Mouse (Mus musculus) neural tube, embryonic 13.5 days (tissue): ENCODE results near the gene Defb28. TPM values are rescaled to one million over a fixed set of nuclear protein-coding genes. Genes with fewer than 3 reads are reported as not detected.

Experiments
- ATAC-seq: fragments of 200-750 bp; cut with Nextera tagmentation; 2 replicates; pipeline ENCODE4 v1.8.0; 2017; ENCODE audit warnings: low read depth, mild to moderate bottlenecking, moderate TSS enrichment, moderate library complexity
- H3K27ac ChIP-seq: fragments of 300-500 bp; sonication (generic); replicated peaks from 2 replicates; pipeline ENCODE4 v1.5.1; 2015; ENCODE audit warnings: moderate library complexity, mild to moderate bottlenecking, inconsistent platforms
- H3K27me3 ChIP-seq: fragments of 300-500 bp; sonication (generic); 2 replicates; pipeline ENCODE4 v1.6.1; 2015; ENCODE audit warnings: mild to moderate bottlenecking, inconsistent platforms
- H3K36me3 ChIP-seq: fragments of 300-500 bp; sonication (generic); 2 replicates; pipeline ENCODE4 v1.6.1; 2015; ENCODE audit warnings: mild to moderate bottlenecking, inconsistent platforms
- H3K4me1 ChIP-seq: fragments of 300-500 bp; sonication (generic); replicated peaks from 2 replicates; pipeline ENCODE4 v1.6.1; 2015; ENCODE audit warnings: inconsistent platforms
- H3K4me2 ChIP-seq: fragments of 300-500 bp; sonication (generic); 2 replicates; pipeline ENCODE4 v1.6.1; 2015; ENCODE audit warnings: inconsistent platforms, mild to moderate bottlenecking, moderate library complexity
- H3K4me3 ChIP-seq: fragments of 300-500 bp; sonication (generic); 2 replicates; pipeline ENCODE4 v1.5.1; 2015; ENCODE audit warnings: mild to moderate bottlenecking, inconsistent platforms
- H3K9ac ChIP-seq: fragments of 300-500 bp; sonication (generic); 2 replicates; pipeline ENCODE4 v1.6.1; 2015; ENCODE audit warnings: moderate library complexity, mild to moderate bottlenecking, inconsistent platforms
- H3K9me3 ChIP-seq: fragments of 300-500 bp; sonication (generic); 2 replicates; pipeline ENCODE4 v1.6.1; 2016; ENCODE audit warnings: inconsistent platforms
- WGBS: fragments of 180-500 bp; shearing (Covaris S2); methylation state at CpG from one replicate; pipeline ENCODE4 v1.1.7; 2015; 5-methylcytosine and 5-hydroxymethylcytosine counted together
- polyA plus RNA-seq: library from polyadenylated mRNA; unstranded; fragments of >200 nt; fragmentation: Nextera tagmentation; extraction: Ambion mirVana; gene quantifications from 2 replicates; pipeline ENCODE4 v1.2.1, GENCODE M21; 2015

Defb28 gene
- polyA plus RNA-seq, 1 experiment from 2014 or later, result not detected

GRCm38 (mm10) chr2:152570313-152570712 is 52.3 kb downstream of the Defb28 start:
- no peaks in the 10 kb centered on the region for H3K4me1 ChIP-seq
- 92% methylated on average over 6 of the region's 6 CpGs for WGBS
- H3K36me3 ChIP-seq, result no peaks in the 10 kb centered on the region
- H3K27me3 ChIP-seq, result no peaks in the 10 kb centered on the region
- H3K27ac ChIP-seq, result no peak overlapping the region
- no peaks in the 10 kb centered on the region for H3K9me3 ChIP-seq
- H3K4me2 ChIP-seq, result no peak overlapping the region
- no peak overlapping the region for H3K4me3 ChIP-seq
- no peak for ATAC-seq
- no peak overlapping the region for H3K9ac ChIP-seq

Other genes starting within 250 kb of the Defb28 start
- 31.7 and 34.2 TPM in 2 replicates for gene Tbc1d20, start 224.4 kb upstream of the Defb28 start, polyA plus RNA-seq
- gene Rbck1, start 185.6 kb upstream of the Defb28 start, polyA plus RNA-seq, result 92.9 and 93.1 TPM in 2 replicates
- gene Trib3, start 174.2 kb upstream of the Defb28 start, polyA plus RNA-seq, result 1.1 and 2.1 TPM in 2 replicates
- 30.7 and 32.0 TPM in 2 replicates for gene Nrsn2, start 141.6 kb upstream of the Defb28 start, polyA plus RNA-seq
- gene Sox12, start 120.2 kb upstream of the Defb28 start, polyA plus RNA-seq, result 14.9 and 15.3 TPM in 2 replicates
- gene Zcchc3, start 103.2 kb upstream of the Defb28 start, polyA plus RNA-seq, result 21.5 and 24.5 TPM in 2 replicates
- 0.67 and 0.83 TPM in 2 replicates for gene 6820408C15Rik, start 102.7 kb upstream of the Defb28 start, polyA plus RNA-seq
- not detected in 2 replicates for gene Defb23, start 53.6 kb upstream of the Defb28 start, polyA plus RNA-seq
- not detected in 2 replicates for gene Defb20, start 41.2 kb upstream of the Defb28 start, polyA plus RNA-seq
- not detected in 2 replicates for gene Defb22, start 28.1 kb upstream of the Defb28 start, polyA plus RNA-seq
- gene Defb26, start 6.6 kb upstream of the Defb28 start, polyA plus RNA-seq, result not detected in 2 replicates
- not detected in 2 replicates for gene Defb29, start 21.8 kb downstream of the Defb28 start, polyA plus RNA-seq
- gene Gm17416, start 51.1 kb downstream of the Defb28 start, polyA plus RNA-seq, result not detected in 2 replicates
- not detected in 2 replicates for gene Defb21, start 54.5 kb downstream of the Defb28 start, polyA plus RNA-seq
- not detected in 2 replicates for gene Defb19, start 62.1 kb downstream of the Defb28 start, polyA plus RNA-seq
- not detected in 2 replicates for gene Defb45, start 81.1 kb downstream of the Defb28 start, polyA plus RNA-seq
- not detected in 2 replicates for gene Defb36, start 86.1 kb downstream of the Defb28 start, polyA plus RNA-seq
- gene Defb25, start 104.8 kb downstream of the Defb28 start, polyA plus RNA-seq, result not detected in 2 replicates
- gene Rem1, start 108.7 kb downstream of the Defb28 start, polyA plus RNA-seq, result 0.32 and 0.72 TPM in 2 replicates
- gene H13, start 151.2 kb downstream of the Defb28 start, polyA plus RNA-seq, result 149 and 155 TPM in 2 replicates
- gene Mcts2, start 168.8 kb downstream of the Defb28 start, polyA plus RNA-seq, result 45.5 TPM in 2 replicates
- 63.6 and 68.2 TPM in 2 replicates for gene Id1, start 218.0 kb downstream of the Defb28 start, polyA plus RNA-seq
- gene Cox4i2, start 235.9 kb downstream of the Defb28 start, polyA plus RNA-seq, result 4.5 and 4.7 TPM in 2 replicates